Mouse (Mus musculus): ENCODE measurements at regions not wholly inside any gene's neighbourhood (a gene's known extent, or its start where the extent isn't known, plus 50 kb on each side); places are given as distances from the start of the nearest gene placed in this dataset.
A peak's percentile ranks its signal among the peaks of the same experiment; 100 is the strongest.

- no peak for DNase-seq (ENCODE audit: extremely low spot score in 1 of 2, low spot score in 1 of 2)
Measured at GRCm38 (mm10) chr7:119251679-119252078, 67.3 kb upstream of the Gpr139 start.

GRCm38 (mm10) chr7:119250381-119250780 lies 66.0 kb upstream of the Gpr139 start:
- peak in 1 of 2 experiments; percentile 4 for DNase-seq (ENCODE audit: extremely low spot score in 1 of 2, low spot score in 1 of 2)

- peak in 1 of 2 experiments; percentile 12 for DNase-seq (ENCODE audit: extremely low spot score in 1 of 2, low spot score in 1 of 2)
Measured at GRCm38 (mm10) chr7:119244785-119245184, 60.4 kb upstream of the Gpr139 start.

- no peak for DNase-seq (ENCODE audit: extremely low spot score in 1 of 2, low spot score in 1 of 2)
Measured at GRCm38 (mm10) chr7:119236343-119236742, 51.9 kb upstream of the Gpr139 start.
